Mouse (Mus musculus): ENCODE measurements around the gene Pmf1.

DNA sequence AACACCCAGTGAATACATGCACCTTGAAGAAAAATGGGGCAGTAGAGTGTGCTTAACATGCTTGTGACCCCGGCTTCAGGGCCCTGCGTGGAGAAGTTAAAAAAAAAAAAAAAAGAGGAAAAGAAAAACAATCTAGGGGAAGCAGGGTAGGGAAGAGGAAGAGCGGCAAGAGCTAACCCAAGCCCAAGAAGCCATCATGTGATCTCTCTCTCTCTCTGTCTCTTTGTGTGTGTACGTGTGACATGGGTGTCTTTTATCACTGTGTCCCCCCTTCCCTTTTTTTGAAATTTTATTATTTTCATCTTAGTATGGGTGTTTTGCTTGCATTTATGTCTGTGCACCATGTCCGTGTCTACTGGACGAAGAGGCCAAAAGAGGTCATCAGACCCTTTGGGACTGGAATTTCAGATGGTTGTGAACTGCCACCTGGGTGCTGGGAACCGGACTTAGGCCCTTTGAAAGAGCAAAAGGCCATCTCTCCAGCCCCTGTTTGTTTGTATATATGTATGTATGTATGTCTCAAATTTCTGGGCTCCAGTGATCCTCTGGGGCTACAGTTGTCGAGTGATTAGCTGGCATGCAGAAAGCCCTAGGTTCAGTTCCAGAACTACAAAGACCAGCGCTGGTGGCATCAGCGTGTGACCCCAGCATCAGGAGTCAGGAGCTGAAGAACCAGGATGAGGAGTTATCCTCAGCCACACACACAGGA lies 6.5 kb downstream of the Pmf1 start:
- TF ChIP-seq CTCF (IDR thresholded peaks at IDR 0.05; ENCODE audit: low read depth, low read length) (no peak), EP300 (IDR thresholded peaks at IDR 0.05; ENCODE audit: insufficient read depth, low read depth, low read length) (no peak)

Data from ES-Bruce4 (cell line).